Mouse (Mus musculus) heart, adult 8-10 months (tissue): Measurements from ENCODE around the gene Prelid1. TPM values are rescaled to one million over a fixed set of nuclear protein-coding genes. Genes with fewer than 3 reads are reported as not detected.

Source experiments
- DNase-seq: peaks from one replicate; pipeline ENCODE4 v3.0.0; 2022; ENCODE audit warnings: low spot score
- total RNA-seq, 4 experiments: library from RNA; stranded (reverse); gene quantifications; 2 replicates each; pipeline ENCODE4 v1.2.4; 2022

The Prelid1 gene
- 10 to 100 TPM; 31.4 to 47.5 (median 39.6) TPM for total RNA-seq

- DNase-seq = no peak
Observed at GRCm38 (mm10) chr13:55319931-55320533, at the start of gene Prelid1. Gene Prelid1 (plus strand): TSS chr13:55320500.

DNA sequence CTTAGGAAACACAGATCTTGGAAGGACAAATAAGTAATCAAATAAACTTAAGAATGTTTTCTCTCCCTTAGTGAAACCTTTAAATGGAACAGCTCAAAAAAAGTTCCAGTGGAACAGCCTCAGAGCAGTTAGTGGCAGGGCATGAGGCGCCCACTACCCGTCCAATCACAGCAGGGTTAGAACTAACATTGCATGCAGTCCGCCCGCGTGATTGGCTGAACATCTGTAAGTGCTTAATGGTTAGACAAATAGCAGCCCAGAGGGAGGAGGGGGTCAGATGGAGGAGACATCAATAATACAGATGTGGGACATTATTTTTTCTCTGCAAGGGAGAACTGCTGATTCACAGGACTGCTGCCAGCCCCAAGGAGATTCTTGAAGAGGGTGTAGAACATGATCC lies 43.1 kb upstream of the Prelid1 start:
- no peak for DNase-seq

DNA sequence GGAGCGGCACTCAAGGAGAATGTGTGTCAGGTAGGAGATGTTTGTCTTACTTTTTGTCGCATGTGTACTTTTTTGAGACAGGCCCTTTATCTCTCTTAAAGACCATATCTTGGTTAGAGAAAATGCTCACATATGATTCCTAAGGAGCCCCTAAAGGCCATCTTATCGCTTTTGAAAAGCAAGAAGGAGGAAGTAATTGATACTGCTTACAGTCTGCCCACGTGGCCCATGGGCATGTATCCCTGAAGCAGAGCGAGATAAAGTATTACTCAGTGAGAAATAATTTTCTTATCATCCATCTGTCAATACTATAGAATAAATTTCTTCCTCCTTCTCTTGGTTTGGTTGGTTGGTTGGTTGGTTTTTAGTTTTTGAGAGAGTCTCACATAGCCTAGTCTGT lies 42.7 kb upstream of the Prelid1 start:
- no peak for DNase-seq

DNA sequence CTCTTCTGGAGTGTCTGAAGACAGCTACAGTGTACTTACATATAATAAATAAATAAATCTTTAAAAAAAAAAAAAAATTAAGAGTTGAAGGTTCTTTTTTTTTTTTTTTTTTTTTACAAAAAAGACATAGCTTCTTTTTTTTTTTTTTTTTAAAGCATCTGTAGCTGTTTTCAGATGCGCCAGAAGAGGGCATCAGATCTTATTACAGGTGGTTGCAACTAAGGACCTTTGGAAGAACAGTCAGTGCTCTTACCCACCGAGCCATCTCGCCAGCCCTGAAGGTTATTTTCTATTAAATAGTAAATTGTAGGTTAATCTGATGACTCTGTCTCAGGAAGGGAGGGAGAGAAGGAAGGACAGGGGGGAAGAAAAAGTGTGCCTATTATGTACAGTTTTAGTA lies 31.4 kb upstream of the Prelid1 start:
- no peak for DNase-seq

DNA sequence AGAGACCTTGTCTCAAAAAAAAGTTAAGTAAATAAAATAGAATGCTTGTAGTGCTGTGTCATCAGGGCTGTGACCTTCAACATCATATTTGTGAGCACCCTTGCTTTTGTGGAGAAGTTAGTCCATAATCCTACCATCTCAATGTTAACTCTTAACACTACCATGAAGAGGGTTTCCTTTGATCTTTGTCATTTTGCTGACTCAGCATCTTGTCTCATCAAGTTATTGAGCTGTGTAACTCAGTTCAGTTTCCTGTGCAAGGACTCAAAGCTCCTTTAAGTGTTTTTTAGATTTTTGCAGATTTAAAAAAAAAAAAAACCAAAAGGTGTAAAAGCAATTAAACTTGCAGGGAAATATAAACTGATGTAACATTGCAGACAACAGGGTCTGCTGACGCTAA lies 23.5 kb upstream of the Prelid1 start:
- no peak for DNase-seq

- DNase-seq = no peak
Observed at GRCm38 (mm10) chr13:55300913-55301312, 19.4 kb upstream of the Prelid1 start.

DNA sequence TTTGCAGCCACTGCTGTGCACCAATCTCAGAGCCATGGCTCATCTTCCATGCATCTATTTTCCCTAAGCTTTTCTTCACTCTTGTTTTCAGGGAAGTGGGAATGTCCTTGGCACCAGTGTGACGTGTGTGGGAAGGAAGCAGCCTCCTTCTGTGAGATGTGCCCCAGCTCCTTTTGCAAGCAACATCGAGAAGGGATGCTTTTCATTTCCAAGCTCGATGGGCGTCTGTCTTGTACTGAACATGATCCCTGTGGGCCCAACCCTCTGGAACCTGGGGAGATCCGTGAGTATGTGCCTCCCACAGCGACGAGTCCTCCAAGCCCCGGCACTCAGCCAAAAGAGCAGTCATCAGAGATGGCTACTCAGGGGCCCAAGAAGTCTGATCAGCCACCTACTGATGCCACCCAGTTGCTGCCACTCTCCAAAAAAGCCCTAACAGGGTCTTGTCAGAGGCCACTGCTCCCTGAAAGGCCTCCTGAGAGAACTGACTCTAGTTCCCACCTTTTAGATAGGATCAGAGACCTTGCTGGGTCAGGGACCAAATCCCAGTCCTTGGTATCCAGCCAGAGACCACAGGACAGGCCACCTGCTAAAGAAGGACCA lies 8.2 kb upstream of the Prelid1 start:
- DNase-seq = no peak

- no peak for DNase-seq
Observed at GRCm38 (mm10) chr13:55313051-55313450, 7.2 kb upstream of the Prelid1 start.

DNA sequence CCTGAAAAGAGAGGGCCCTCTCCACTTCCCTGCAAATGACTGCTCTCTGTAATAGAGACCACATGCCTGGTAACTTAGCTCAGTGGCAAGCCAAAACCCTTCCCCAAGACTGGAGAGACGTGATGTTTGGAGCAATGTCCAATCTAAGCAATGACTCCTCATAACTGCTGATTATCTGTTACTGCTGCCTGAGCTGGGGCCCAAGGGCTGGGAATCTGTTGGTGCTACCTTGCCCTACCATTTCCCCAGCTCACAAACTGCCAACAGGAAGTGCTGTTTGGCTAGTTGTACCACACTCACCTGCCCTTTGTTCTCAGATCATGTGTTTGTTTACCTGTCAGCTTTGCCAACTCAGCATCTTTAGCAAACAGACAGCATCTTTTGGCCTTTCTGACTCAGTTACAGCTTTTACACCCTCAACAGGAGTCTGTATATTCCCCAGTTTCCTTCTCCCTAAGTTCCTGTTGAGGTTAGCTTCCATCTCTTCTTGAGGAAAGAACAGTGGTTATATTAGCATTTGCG lies 5.3 kb upstream of the Prelid1 start:
- no peak for DNase-seq

GRCm38 (mm10) chr13:55318351-55318750 lies 1.9 kb upstream of the Prelid1 start:
- DNase-seq = no peak

GRCm38 (mm10) chr13:55321434-55322129 lies 1.3 kb downstream of the Prelid1 start, which contains the start of gene Rab24:
Gene Rab24 (minus strand): TSS chr13:55321946.
- DNase-seq = peak; percentile 78

- no peak for DNase-seq
Observed at GRCm38 (mm10) chr13:55322130-55322825, 2.0 kb downstream of the Prelid1 start.

DNA sequence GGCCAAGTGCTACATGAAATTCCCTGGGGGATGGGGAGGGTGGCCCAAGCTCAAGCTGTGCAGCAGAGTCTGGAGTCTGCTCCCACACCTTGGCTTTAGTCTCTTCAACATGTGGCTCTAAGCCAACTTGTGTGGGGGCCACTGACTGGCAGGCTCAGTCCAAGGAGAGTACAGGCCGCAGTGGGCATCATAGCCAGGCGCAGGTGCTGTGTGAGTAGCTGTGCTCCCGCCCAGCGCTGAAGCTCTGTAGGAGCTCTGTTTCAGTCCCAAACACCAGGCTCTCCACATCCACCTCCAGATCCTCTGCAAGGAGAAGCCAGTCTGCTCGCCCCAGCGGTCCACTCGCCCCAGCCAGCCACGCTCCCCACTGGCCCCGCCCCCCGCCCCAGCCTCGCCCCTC lies 5.3 kb downstream of the Prelid1 start:
- DNase-seq = no peak

DNA sequence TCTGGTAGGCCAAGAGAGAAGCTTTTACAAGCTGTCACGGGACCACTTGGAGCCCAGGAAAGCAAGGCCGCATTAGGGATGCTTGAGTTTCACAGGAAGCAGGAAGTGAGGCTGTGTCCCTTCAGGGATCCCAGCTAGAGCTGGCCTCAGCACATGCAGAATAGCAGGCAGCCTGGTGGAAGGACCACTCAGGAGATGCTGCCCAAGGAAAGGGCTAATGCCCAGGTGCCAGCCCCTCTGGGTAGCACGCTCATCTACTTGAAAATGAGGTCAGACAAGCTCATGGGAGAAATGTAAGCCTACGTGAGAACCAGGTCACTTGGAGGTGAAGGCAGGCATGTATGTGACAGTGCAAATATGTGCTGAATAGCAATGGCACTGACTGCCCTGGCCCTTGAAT lies 6.9 kb downstream of the Prelid1 start:
- no peak for DNase-seq

DNA sequence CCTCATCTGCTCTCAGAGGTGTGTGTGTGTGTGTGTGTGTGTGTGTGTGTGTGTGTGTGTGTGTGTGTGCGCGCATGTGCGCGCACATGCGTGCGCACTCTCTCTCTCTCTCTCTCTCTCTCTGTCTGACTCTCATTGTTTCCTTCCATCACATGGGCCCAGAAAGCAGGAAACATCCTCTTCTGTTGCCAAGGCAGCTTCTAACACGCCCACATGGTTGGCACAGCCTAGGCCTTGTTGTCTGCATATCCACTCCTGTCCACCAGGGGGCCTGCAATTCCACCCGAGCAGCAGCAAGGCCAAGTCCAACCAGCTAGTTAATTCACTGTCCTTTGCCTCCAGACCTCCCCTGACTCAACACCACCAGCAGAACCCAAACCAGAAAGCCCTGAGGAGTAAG lies 7.3 kb downstream of the Prelid1 start:
- DNase-seq = peak; percentile 79

DNA sequence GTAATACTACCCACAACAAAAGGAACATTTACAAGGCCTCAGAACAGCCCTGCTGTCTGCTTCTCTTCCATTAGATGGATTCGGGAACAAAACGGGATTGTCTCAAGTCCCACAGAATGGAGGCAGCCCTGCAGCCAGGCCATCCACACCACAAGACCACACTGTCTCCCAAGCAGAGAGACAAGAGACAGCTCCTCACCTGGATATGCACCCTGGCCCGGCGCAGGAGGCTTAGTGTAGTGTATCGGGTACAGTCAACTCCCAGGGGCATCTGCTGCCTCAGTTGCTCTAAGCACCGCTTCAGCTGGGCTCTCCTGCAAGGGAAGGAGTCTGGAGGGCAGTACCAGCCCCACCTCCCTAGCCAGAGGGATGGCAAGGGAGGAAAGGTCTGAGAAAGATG lies 7.9 kb downstream of the Prelid1 start:
- DNase-seq = no peak

DNA sequence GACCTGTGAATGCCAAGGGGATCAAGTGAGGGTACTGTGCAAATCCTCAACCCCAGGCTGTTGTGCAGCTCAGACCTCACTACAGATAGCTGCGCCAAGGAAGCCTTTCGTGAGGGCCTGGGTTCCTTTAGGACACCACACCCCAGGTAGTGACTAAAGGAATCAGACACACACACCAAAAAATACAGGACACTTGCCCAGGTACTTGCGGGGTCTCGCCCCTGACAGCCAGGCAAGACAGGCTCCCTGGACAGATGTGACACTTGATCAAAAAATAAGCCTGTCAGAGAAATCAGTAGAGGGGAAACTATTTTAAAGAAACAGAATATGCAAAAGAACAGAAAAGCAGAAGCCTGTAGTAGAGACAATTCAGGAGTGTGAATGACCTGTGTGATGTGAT lies 8.3 kb downstream of the Prelid1 start:
- DNase-seq = no peak

GRCm38 (mm10) chr13:55329109-55329682 lies 8.9 kb downstream of the Prelid1 start:
- DNase-seq = no peak

DNA sequence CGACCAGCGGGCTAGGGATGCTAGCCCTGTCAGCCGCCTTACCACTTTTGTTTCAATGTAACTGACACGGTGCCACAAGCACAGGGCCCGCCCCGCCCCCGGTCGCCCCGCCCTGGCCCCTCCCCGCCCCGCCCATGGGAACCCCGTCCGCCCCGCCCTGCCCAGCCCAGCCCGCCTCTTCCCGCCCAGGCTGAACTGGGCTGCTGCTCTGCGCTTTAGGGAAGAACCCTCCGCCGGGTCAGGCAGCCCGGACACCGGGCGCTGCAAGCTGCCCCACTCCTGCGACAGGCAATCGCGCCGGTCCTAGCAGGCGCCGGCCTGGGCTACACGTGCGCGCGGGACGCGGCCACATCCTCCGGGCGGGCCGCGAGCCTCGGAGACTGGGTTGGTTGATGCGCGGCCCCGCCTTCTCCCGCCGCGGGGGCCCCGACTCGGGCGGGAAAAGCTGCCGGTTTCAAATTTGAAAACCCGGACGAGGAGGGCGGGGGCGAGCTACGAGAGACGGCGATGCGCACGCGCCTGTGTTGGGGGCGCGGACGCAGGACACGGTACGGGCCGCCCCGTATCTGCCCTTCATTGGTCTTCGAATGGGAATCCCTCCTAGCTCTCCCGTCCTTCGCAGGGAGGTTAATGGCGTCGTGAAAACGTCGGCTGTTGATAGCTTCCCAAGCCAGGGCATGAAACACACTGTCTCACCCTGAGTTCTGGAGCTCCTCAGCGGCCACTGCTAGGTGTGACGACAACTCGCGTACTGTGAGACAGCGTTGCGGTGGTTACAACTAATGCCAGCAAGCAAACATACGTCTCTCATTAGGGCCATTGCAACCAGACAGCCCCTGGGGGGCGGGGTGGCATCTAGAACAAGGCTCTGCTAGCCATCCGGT lies 9.6 kb downstream of the Prelid1 start, which contains the start of gene Mxd3:
Gene Mxd3 (minus strand): TSS at position 141 of the 884 bp plus-strand sequence.
- peak; percentile 74 for DNase-seq

GRCm38 (mm10) chr13:55330567-55331400 lies 10.5 kb downstream of the Prelid1 start:
- DNase-seq = no peak
